Mouse (Mus musculus): ENCODE results near the gene Gm20517.

The Gm20517 gene

DNA sequence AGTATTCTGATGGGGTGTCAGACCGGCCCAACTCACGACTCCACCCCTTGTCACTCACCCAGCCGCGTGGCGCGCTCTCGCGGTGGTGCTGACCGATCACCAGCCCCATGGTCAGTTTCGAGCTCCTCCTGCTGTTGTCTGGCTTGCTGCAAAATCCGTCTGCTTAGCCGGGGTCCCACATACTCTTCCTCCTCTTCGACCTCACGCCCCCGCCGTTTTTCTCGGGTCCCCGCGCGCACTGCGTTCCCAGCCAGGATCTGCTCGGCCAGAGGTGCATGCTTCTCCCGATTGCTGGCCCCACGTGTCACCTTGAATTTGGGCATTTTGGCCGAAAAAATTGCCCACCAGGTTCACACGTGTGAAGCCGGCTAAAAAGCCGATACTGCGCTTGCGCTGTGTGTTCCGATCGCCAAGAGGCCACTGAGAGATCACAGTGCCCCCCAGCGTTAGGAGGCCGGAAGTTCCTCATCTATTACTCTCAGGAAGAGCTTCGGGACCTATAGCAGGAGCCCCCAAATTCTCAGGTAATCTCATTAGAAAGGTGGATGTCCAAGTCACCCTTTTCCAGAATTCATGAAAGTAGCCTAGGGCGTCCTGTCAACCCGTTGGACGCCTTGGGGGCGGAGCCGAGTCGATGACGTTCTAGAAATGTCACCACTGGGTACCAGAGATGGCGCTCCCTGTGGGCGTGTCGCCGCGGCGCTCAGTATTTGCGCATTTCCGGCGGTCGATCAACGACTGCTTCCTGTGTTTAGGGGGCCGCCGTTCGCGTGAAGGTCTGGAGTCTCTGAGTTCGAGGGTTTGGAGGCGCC, at the start of gene Gm20517, which contains the start of the genes Bysl and Med20:
Gene Gm20517 (plus strand): TSS at position 741 of the 812 bp plus-strand sequence.
Gene Bysl (minus strand): TSS at position 644 of the 812 bp plus-strand sequence.
Gene Med20 (plus strand): TSS at position 734 of the 812 bp plus-strand sequence.
- DNase-seq, result peak; percentile 97 to 98

DNA sequence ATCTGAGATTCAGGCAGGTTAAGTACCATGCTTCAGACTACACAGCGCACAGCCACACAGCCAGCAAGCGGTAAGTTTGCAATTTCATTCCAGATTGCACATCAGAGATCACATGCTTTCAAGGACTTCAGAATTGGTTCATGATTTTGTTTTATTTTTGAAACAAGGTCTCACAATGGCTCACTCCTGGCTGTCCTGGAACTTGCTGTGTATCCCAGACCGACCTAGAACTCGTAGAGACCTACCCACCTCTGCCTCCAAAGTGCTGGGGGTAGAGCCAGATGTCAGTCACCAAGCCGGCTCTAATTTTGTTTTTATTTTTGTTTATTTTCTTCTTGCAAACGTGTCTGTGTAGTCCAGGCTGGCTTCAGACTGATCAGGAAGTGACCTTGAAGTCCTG, 48.5 kb upstream of the Gm20517 start:
- no peak for DNase-seq

DNA sequence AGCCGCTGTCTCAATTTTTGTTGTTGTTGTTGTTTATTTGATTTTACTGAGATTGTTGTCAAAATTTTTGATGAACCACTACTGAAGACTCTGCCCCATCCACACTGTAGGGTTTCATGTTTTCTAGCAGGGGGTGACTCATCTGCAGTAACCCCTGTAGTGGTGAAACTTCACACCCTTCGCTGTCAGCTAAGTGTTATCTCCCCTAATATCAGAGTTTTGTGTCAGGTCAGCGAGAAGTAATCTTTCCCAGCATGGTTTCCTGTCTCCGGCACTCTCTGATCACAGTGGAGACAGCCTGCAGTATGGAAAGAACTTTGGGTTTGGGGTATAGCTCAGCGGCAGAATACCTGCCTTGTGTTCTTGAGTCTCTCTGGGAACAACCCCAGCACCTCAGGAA, 46.8 kb upstream of the Gm20517 start:
- DNase-seq, result no peak

DNA sequence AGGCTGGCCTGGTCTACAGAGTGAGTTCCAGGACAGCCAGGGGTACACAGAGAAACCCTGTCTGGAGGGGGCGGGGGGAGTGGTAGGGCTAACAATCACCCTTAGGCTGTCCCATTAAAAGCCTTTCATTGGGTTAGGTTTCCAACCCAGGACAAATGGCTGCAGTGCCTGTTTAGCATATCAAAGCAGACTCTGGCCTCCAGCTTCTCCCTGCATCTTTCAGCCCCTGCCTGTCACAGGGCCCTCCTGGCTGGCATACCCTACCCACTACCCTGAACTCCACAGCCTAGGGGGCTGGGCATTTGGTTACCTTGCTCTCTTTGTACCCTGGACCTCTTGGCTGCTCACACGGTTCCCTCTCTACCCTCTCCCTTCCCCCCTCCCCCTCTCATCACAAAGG, 45.3 kb upstream of the Gm20517 start:
- DNase-seq, result no peak

DNA sequence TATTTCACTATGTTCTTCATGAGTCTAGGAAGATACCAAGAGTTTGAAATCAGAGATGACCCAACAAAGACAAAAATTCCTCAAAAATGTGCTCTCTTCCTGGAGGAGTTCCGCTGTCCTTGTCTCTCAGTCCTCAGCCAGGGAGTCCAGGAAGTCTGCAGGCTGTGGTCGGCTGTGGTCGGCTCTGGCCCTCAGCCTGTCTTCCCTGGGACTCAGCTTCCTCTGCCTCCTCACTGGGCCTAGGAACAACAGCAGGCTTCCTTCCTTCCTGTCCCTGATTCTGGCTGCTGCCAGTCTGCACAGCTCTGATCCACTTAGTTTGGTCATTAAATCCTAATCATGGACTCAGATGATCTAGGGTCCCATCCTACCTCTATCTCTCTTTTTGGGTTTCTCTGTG, 44.1 kb upstream of the Gm20517 start:
- no peak for DNase-seq

DNA sequence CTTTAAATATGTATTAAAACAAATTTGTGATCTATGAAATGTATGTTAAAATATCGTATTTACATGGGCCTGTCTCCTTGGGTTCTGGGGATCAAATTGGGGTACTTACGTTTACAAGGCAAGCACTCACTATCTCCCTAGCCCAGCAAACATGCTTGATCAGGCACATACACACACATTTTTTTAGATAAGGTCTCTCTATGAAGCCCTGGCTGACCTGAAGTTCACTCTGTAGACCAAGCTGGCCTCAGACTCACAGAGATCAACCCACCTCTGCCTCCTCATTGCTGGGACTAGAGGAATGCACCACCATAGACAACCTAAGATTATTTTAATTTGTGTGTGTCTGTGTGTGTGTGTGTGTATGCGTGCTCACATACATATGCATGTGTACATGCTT, 43.0 kb upstream of the Gm20517 start:
- DNase-seq, result no peak

DNA sequence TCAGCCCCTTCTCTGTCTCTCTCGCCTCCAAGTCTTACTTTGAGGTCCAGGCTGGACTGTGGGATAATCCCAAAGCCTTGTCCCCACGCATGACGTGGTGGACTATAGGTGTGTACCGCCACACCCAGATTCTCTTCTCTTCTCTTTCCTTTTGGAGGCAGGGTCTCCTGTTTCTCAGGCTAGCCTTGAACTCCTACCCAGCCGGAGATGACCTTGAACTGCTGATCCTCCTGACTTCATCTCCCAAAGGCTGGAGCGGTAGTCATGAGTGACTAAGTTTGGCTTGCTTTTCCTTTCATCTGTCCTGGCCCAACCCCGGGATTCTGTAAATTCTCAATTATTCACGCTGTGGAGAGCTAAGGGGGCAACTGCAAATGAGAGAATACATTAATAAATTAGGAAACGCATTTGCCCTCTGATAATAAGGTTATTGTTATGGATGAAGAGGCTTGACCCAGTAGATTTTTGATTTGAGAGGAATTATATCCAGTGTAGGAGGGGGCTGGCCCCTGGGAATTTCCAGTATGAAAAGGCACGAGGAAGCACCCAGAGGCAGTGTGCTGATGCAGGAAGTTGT, 42.4 kb upstream of the Gm20517 start:
- DNase-seq, result no peak

DNA sequence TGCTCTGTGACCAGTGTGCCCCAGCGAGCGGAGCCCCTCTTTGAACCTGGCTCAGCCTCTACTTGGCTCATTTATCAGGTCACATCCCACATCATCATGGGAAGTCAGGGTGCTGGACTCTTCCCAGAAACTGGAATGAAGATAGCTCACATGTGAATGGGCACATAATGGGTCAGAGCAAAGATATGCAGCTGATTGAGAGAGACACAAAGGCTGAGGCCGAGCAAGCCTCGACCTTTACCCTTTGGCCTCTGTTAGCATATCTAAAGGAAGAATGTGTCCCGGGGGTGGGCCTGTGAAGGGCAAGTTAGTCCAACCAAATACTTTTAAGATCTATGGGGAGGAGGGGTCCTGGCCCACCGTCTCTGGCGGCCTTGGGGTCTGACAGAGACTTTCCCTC, 39.8 kb upstream of the Gm20517 start:
- DNase-seq, result no peak

DNA sequence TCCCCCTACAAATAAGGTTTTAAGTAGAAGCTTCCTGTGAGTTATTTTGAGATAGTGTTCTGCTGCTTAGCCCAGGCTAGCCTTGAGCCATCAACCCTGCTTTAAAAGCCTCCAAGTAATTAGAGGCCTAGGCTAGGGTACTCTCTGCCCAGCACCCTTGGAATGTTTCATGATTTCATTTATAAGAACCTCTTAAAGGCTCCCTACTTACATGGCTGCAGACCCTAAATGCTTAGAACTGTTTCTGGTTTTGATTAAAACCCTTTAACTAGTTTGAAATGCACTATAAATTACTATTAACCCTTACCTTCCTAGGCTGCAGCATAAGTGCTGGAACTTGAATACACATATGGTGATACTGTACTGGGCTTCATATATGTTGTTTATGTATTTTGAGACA, 39.0 kb upstream of the Gm20517 start:
- DNase-seq, result no peak

DNA sequence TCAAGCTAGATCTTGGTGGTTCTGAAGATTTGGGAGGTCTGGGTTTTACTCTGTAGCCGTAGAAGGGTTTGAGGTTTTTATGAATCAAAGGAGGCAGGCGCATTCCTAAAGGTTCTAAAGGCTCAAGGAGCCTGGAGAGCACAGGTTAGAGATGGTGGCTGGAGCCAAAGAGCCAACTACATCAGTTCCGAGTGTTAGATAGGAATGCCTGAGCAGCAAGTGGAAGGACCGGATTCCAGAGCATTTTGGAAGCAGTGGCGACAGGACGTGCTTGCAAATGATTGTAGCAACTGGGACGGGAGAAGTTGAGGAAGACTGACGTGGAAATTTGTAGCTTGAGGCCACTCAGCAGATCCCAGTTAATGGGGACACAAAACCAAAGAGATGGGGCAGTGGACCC, 37.4 kb upstream of the Gm20517 start:
- no peak for DNase-seq

DNA sequence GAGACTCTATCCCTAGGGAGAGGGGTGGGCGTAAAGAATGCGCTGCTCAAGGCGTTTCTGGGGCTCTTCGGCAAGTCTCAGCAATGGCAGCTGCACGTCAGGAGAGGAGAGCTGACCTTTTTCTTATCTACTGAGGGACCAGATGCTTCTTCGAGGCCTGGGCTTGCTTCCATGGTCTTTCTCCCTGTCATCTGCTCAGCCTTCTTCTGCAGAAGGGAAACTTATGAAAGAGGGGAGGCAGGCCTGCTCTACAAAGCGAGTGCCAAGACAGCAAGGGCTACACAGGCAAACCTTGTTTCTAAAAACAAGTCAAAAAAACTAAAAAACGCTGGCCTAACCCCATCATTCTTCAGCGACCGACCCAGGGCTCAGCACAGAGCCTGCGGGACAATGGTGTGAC, 36.6 kb upstream of the Gm20517 start:
- no peak for DNase-seq

DNA sequence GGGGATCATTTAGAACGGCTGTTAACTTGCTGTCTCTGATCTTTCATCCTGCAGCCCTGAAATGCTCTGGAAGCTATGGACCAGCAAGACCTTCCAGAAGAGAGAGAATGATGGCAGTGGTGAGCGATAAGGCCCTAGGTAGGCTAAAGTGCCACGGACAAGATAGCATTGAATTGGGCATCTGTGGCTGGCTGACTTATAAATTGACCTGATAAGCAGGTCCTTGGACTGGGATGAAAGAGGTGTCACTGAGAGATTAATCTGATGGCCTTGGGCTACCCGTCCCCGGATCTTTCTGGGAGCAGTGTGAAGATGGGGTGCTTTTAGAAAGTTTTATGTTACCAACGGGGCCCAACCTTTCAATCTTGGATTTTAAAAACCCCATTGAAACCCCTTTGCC, 32.7 kb upstream of the Gm20517 start:
- no peak for DNase-seq

DNA sequence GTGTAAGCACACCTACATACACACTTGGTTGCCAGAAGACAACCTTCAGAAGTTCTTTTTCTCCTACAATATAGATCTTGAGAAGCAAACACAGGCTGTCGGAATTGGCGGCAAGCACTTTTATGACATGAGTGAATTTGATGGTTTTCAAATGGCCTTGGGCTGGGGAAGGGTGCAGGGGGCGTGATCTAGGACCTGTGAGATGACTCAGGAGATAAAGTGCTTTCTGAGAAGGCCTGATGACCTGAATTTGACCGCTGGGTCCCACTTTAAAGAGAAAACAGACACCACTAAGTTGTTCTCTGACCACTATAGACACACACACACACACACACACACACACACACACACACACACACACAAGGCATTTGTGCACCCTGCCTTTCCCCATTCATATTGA, 30.4 kb upstream of the Gm20517 start:
- DNase-seq, result no peak

DNA sequence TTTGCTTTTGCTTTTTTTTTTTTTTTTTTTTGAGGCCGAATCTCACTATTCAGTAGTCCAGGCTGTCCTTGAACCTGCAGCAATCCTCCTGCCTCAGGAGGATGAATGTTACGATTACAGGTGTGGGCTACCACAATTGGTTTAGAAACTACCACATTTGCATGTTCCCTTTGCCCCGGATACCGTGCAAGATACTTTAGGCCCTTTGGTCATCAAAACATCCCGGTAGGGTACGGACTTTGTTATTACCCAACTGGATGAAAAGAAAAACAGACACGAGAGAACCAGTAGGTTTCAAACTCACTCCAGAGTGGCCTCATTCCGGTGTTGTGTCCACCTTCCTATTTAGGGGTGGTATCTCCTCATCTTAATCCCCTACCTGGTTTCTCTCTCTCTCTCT, 22.9 kb upstream of the Gm20517 start:
- DNase-seq, result no peak

DNA sequence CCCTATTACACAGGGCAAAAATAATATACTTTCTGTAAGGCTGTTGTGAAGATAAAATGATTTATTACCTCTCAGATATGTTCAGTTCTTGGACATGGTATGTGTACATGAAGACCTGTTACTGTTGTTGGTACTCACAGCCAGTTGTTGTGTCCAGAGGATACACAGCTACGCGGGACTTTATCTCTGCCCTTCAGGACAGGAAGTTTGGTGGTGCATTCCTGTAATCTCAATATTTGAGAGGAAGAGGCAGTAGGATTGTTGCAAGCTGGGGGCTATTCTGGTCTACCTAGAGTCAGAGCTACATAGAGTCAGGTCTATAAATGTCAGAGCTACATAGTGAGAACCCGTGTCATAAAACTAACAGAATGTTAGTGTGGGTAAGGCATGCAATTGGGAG, 20.3 kb upstream of the Gm20517 start:
- DNase-seq, result no peak

DNA sequence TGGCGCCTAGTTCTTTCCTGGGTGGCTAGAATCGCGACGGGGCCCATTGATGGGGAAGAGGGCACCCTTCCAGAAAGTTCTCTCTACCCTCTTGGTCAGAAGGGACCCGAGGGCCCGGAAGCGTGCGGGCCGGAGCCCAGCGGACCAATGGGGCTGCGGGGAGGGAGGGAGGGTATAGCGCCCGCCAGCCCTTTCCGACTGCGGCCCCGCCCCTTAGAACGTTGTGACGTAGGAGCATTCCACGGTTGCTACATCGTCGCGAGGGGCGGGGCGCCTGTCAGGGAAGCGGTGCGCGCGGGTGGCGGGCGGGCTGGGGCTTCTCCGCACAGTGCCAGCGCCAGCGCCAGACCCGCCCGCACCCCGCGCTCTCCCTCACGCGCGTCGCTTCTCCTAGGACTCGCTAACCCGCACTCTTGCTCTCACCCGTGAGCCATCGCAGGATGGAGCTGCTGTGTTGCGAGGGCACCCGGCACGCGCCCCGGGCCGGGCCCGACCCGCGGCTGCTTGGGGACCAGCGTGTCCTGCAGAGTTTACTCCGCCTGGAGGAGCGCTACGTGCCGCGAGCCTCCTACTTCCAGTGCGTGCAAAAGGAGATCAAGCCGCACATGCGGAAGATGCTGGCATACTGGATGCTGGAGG, 18.1 kb upstream of the Gm20517 start:
- peak; percentile 95 for DNase-seq

DNA sequence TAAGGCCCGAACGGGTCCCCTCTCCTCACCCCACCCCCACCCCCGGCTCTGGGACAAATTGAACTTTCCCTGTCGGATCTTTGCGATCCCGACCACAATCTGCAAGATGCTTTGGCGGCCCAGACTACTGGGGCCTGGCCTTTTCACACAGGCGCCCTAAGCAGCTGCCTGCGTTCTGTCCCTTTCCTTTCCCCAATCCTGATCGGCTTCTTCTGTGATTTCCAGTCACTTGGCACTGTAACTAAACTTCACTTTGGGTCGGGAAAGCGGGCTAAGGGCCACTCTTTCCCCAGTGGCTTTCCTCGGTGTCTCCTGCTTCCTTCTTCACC, 17.6 kb upstream of the Gm20517 start:
- peak in 1 of 2 experiments; percentile 22 for DNase-seq

DNA sequence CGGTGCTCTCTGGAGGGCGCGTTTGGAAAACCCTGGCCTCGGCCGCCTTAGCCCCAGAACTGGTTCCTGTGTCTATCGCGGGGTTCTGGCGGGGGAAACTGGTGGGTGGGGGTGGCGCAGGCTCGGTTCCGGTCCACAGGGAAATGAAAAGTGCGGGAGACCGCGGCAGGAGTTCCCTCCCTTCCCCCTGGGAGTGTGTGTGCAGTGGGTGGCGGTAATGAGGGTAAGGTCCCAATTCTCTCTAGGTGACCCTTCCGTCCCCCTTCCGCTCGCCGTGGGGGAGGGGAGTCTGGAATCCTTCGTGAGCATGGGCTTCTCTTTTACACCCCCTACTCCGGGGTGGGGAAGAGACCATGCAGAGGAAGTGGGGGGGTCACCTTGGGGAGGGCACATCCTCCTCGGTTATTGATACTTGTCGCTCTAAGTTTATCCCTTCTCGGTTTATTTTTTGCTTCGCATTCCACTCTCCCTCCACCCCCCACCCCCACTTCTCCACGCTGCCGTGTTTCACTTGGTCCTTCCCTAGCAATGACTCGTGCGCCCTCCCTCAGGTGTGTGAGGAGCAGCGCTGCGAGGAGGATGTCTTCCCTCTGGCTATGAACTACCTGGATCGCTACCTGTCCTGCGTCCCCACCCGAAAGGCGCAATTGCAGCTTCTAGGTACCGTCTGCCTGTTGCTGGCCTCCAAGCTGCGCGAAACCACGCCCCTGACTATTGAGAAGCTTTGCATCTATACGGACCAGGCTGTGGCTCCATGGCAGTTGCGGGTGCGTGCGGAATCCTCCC, 17.0 kb upstream of the Gm20517 start:
- peak; percentile 42 for DNase-seq

DNA sequence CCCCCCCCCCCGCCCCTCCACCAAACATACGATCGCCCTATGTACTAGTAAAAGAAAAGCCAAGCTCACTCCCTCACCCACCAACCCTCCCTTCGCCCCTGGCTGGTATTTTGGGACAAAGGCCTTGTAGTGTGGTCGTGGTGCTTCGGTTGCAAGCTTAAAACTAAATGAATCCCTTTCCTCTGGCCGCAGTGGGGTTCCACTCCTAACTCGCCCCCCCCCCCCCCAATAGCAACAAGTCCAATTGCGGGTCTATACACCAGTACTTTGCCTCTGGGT, 16.5 kb upstream of the Gm20517 start:
- no peak for DNase-seq

DNA sequence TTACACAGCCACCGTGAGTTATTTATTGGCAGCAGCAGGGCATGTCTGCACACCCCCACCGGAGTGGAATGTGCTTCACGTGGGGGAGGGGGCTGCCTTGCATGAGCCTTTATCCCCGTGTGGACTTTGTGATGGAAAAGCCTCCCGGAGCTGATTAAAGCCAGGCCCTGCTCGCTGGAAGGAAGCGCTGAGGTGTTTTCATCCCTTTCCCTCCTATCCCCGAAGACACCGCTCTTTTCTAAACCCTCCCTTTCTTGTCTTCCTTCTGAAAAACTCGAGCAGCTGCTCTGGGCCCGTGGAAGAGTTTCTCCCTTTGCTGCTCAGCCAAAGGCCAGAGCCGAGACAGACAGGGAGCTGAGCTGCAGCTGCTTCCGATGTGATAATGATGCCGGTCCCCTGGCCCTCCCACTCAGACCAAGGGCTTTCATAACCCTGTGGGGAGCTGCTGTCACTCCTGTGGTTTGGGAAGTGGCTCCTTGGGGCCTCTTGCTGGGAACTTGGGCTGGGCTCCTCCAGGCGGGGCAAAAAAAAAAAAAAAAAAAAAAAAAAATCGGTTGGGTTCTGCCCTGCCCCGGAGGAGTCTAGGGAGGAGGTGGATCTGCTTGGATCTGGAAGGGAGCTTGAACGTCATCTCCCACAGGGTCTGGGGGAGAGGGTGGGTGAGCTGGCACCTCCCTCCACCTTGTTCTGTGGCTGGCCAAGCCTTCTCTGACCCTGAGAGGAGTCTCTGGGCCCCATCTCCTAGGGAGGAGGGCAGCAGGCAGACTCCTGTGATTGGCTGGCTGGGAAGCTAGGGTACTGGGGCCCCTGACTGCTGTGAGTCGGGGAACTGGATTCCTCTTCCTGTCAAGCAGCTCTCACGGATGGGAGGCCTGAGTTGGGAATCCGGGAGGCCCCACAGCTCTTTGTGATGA, 15.9 kb upstream of the Gm20517 start:
- DNase-seq, result no peak

DNA sequence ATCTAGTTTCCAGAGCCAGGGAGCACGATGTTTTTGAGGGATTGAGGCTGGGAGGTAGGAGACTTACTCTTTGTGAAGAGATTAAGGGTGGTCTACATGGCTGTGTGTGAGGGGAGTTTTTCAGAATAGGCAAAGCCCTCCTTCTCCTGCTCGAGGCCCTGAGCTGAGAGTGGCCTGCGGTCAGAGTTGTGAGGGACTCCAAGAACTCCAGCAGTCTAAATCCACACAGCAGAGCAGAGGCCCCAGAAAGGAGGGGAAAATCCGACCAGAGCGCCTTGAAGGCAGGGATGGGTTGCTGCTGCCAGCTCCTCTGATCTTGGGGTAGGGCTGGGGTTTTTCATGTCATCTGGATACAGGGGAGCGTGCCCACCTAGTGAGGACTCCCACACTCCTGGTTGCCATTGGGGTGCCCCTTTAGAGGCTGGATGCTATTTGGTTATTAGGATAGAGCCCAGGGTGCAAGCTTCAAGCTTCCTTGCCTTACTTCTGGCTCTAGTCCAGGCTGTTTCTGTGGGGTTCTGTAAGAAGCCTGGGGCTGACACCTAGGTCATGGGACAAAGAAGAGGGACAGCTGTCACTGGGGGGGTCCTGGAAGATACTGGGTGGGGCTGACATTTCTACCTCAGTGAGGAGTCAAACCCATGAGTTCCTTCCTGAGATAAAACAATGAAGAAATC, 15.1 kb upstream of the Gm20517 start:
- no peak for DNase-seq

DNA sequence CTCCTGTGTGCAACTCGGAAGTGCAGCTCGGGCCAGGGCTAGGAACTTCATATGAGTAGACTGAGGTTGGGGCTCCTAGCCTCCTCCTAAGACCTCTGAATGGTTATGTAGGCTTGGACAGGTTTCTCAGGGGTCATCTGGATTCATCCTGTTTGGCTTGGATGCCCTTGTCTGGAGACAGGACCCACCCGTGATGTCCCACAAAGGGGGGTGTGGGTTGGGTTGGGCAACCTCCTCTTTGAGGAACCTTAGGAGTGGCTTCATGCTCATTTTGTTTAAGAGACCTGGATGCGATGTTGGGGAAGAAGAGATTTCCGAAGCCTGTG, 14.6 kb upstream of the Gm20517 start:
- no peak for DNase-seq

Data from B cell, adult 2 months (primary cell).